In genomic region chr10:8323304-8323765, GRCm38 (mm10) we compare ENCODE assay signal across 8 mouse cellular contexts.
DNase-seq lines count a peak whose midpoint lies in the region; ATAC-seq and TF ChIP-seq lines count a peak whose summit lies in the region.
"Had no signal": no experiment of that assay in that cellular context is flagged by ENCODE, and none has a peak within 500 bp of the region (broad histone marks: within the 10 kb centered on the region; RNA-seq: fewer than 3 reads in every experiment).

No protein-coding gene starts in this region.

- peak; percentile 59; the same call in 1 of the 2 replicates for TF ChIP-seq CTCF in spleen, adult 2 months (IDR thresholded peaks at IDR 0.05; ENCODE audit: extremely low read depth, insufficient read depth, insufficient read length, insufficient replicate concordance)

- WGBS in midbrain, embryonic 11.5 days: 50% methylated on average over 2 of the region's 2 CpGs
- WGBS in spleen, adult 2 months: 44% methylated on average over 2 of the region's 2 CpGs

- no peaks in the 10 kb centered on the region for H3K27me3 ChIP-seq in midbrain, embryonic 11.5 days (ENCODE audit: control insufficient read depth, insufficient read depth, low read length)
- no peaks in the 10 kb centered on the region for H3K27me3 ChIP-seq in spleen, adult 2 months (ENCODE audit: control insufficient read depth, insufficient read depth, low read length)
- H3K27me3 ChIP-seq: limb, embryonic 13.5 days had no signal

- H3K4me2 ChIP-seq in midbrain, embryonic 11.5 days: no peak overlapping the region
- H3K4me2 ChIP-seq: limb, embryonic 13.5 days had no signal

- H3K4me3 ChIP-seq in midbrain, embryonic 11.5 days (ENCODE audit: low read depth, low read length): no peak overlapping the region
- H3K4me3 ChIP-seq in spleen, adult 2 months (ENCODE audit: extremely low read depth, insufficient read depth, insufficient read length): no peak overlapping the region
- H3K4me3 ChIP-seq: limb, embryonic 13.5 days had no signal

- H3K27ac ChIP-seq in midbrain, embryonic 11.5 days (ENCODE audit: low read depth, low read length): no peak overlapping the region
- no peak overlapping the region for H3K27ac ChIP-seq in spleen, adult 2 months (ENCODE audit: insufficient read depth, low read length)
- H3K27ac ChIP-seq: limb, embryonic 13.5 days had no signal

- no peaks in the 10 kb centered on the region for H3K4me1 ChIP-seq in midbrain, embryonic 11.5 days (ENCODE audit: control insufficient read depth, insufficient read depth, low read length)
- H3K4me1 ChIP-seq in spleen, adult 2 months (ENCODE audit: control insufficient read depth, insufficient read depth, insufficient read length): no peaks in the 10 kb centered on the region

- DNase-seq in ES-CJ7 (ENCODE audit: low read depth, low spot score): peak; percentile 58
- DNase-seq in adrenal gland, postnatal 10 days: peak; percentile 77
- DNase-seq in embryo, embryonic 9.5 days (ENCODE audit: extremely low spot score): peak; percentile 73
- DNase-seq in heart, postnatal 10 days: peak; percentile 66 to 82
- DNase-seq in layer of hippocampus, postnatal 10 days (ENCODE audit: low spot score in 2 of 2): peak; percentile 80 to 81
- DNase-seq in midbrain, embryonic 11.5 days (ENCODE audit: low spot score, missing footprints): peak; percentile 93
- peak; percentile 19 to 54 for DNase-seq in spleen, adult 2 months (ENCODE audit: low read depth in 1 of 2, low spot score in 2 of 2)

- no peak overlapping the region for H3K9ac ChIP-seq in midbrain, embryonic 11.5 days (ENCODE audit: low read length)
- H3K9ac ChIP-seq: limb, embryonic 13.5 days had no signal

- TF ChIP-seq POLR2A in spleen, adult 2 months (IDR thresholded peaks at IDR 0.05; ENCODE audit: low read depth, low read length): no peak

- intact Hi-C loops in heart, postnatal 10 days (cut with DNase I): loop anchor here (2.0 kb wide), 3 partner anchors 195 to 393 kb away; partner anchors contain the start of gene Ust

- H3K36me3 ChIP-seq in midbrain, embryonic 11.5 days (ENCODE audit: control insufficient read depth, insufficient read depth, low read length): no peaks in the 10 kb centered on the region
- H3K36me3 ChIP-seq in spleen, adult 2 months (ENCODE audit: control insufficient read depth, insufficient read depth, low read length): no peaks in the 10 kb centered on the region

- ATAC-seq in midbrain, embryonic 11.5 days (ENCODE audit: low FRiP score): 0 out of 2 replicates have a peak, but pooled peaks have one; percentile 55

- peaks cover 2% of the 10 kb centered on the region; the same call in 1 of the 2 replicates for H3K9me3 ChIP-seq in midbrain, embryonic 11.5 days (ENCODE audit: control insufficient read depth, low read length)
- H3K9me3 ChIP-seq: limb, embryonic 13.5 days had no signal

Comparison
In these comparisons a context has a peak if more than half of its experiments do, and no peak if none do; other contexts are left out.
1. DNase-seq: peak in every context shown above with its lines; median percentile 93 in midbrain, embryonic 11.5 days; 80 in layer of hippocampus, postnatal 10 days; 77 in adrenal gland, postnatal 10 days; 74 in heart, postnatal 10 days; 73 in embryo, embryonic 9.5 days; 58 in ES-CJ7; 36 in spleen, adult 2 months.